Mouse (Mus musculus): ENCODE measurements around the gene Cd53. TPM values are rescaled to one million over a fixed set of nuclear protein-coding genes. Genes with fewer than 3 reads are reported as not detected.

The Cd53 gene
- polyA plus RNA-seq (2011; ENCODE audit: insufficient read length, low read depth, missing spikeins): 1.9 and 2.9 TPM in 2 replicates

DNA sequence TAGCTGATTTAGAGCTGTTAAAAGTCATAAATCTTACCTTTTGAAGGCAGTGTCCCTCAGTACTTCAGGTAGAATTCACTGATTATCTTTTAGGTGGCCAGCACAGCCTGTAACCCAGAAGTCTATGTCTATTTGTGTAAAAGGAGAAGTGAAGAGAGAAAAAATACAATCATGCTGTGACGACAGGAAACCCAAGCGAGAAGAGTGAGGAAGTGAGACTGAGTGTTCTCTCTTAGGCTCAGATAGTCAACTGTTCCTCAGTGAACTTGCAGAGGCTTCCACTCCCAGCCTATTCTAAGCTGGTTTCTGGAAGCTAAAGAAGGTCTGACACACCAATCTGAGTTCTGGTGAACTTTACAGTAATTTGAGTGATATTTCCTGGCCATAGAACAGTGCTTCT lies at the start of gene Cd53:
Gene Cd53 (minus strand): TSS at position 220 of the 400 bp plus-strand sequence.
- Histone ChIP-seq H3K27ac (ENCODE audit: insufficient read depth, low read length) (peak within 1 kb of the TSS; percentile 78; the same call in 1 of the 2 replicates), H3K4me3 (ENCODE audit: insufficient read depth, low read length) (no peak within 1 kb of the TSS), H3K4me1 (ENCODE audit: control insufficient read depth, insufficient read depth, low read length) (no peaks in the 10 kb centered on the region)
- TF ChIP-seq POLR2A (IDR thresholded peaks at IDR 0.05; ENCODE audit: low read depth, low read length) (no peak), CTCF (IDR thresholded peaks at IDR 0.05; ENCODE audit: borderline replicate concordance, insufficient read depth, low read length) (no peak)

GRCm38 (mm10) chr3:106832107-106832506 lies 42.2 kb upstream of the Cd53 start:
- TF ChIP-seq CTCF (IDR thresholded peaks at IDR 0.05; ENCODE audit: borderline replicate concordance, insufficient read depth, low read length) (no peak), POLR2A (IDR thresholded peaks at IDR 0.05; ENCODE audit: low read depth, low read length) (no peak)
- Histone ChIP-seq H3K27ac (ENCODE audit: insufficient read depth, low read length) (peak overlapping the region; percentile 88), H3K4me1 (ENCODE audit: control insufficient read depth, insufficient read depth, low read length) (no peaks in the 10 kb centered on the region), H3K4me3 (ENCODE audit: insufficient read depth, low read length) (no peak overlapping the region)

DNA sequence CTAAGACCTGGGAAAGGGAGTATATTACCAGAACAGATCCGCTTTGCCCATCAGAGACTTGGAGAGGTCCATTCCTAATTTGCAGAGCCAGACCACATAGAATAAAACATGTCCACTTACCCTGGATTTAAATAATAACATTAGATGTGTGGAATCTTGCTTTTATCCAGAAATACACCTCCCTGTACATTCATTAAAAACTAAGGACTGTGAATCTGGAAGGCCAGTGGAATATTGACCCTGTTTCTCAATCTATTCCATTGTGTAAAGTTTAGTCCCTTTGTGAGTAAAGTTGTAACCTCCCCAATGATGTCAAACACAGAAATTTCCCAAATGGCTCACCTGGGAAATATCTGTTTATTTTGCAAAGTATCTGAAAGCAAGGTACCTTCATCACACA lies 36.2 kb upstream of the Cd53 start, which contains the start of gene Olfr266:
Gene Olfr266 (minus strand): TSS at position 101 of the 400 bp plus-strand sequence.
- Histone ChIP-seq H3K4me1 (ENCODE audit: control insufficient read depth, insufficient read depth, low read length) (no peaks in the 10 kb centered on the region), H3K27ac (ENCODE audit: insufficient read depth, low read length) (no peak within 1 kb of the TSS), H3K4me3 (ENCODE audit: insufficient read depth, low read length) (no peak within 1 kb of the TSS)
- TF ChIP-seq CTCF (IDR thresholded peaks at IDR 0.05; ENCODE audit: borderline replicate concordance, insufficient read depth, low read length): no peak
- TF ChIP-seq POLR2A (IDR thresholded peaks at IDR 0.05; ENCODE audit: low read depth, low read length): no peak

DNA sequence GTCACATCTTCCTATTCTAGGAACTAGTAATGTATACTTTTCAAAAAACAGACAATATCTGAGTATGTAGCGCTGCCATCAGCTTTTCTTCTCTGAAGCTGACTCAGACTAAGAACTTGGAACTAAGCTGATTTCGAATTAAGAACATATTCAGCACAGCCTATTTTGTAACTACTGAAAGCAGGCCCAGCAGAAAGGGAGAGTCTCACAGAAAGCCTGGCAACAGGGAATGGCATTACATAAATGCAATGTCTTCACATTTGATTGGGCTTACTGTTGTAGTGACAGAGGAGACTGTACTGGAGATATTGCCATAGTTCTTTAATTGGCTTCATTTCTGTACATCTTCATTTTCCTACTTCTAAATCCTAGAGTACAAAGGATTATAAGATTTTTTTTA lies 27.7 kb upstream of the Cd53 start:
- Histone ChIP-seq H3K27ac (ENCODE audit: insufficient read depth, low read length) (no peak overlapping the region), H3K4me1 (ENCODE audit: control insufficient read depth, insufficient read depth, low read length) (no peaks in the 10 kb centered on the region), H3K4me3 (ENCODE audit: insufficient read depth, low read length) (no peak overlapping the region)
- TF ChIP-seq POLR2A (IDR thresholded peaks at IDR 0.05; ENCODE audit: low read depth, low read length) (no peak), CTCF (IDR thresholded peaks at IDR 0.05; ENCODE audit: borderline replicate concordance, insufficient read depth, low read length) (no peak)

DNA sequence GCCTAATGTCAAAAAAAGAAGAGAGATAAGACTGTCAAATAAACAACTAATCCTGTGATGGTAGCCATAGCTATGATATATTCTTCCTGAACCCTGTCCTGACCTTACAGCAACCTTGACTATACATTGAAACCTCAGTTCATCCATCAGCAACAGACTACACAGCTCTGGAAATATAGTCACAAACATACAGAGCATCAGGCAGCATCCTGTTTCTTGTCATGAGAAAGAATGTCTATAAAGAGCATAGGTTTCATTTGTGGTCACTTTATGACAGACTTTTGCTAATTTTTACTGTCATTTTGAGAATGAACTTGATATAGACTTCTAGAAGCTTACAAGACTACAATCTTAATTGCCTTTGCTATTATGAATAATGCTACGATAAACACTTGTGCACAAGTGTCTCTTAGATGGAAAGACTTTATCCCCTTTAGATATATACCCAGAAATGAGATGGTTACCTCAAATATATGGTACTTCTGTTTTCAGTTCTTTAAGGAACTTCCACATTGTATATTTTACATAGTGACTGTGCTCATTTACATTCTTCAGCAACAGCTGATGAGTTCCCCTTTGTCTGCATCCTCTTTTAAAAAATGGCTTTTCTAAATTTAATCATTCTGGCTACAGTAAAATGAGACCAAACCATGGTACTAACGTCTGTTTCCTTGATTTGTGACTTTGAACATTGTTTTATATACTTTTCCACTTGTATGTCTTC lies 19.2 kb upstream of the Cd53 start:
- H3K27ac ChIP-seq (ENCODE audit: insufficient read depth, low read length): no peak overlapping the region
- TF ChIP-seq CTCF (IDR thresholded peaks at IDR 0.05; ENCODE audit: borderline replicate concordance, insufficient read depth, low read length) (no peak), POLR2A (IDR thresholded peaks at IDR 0.05; ENCODE audit: low read depth, low read length) (no peak)

GRCm38 (mm10) chr3:106798079-106798478 lies 8.1 kb upstream of the Cd53 start:
- H3K4me3 ChIP-seq (ENCODE audit: insufficient read depth, low read length): no peak overlapping the region
- TF ChIP-seq CTCF (IDR thresholded peaks at IDR 0.05; ENCODE audit: borderline replicate concordance, insufficient read depth, low read length) (no peak), POLR2A (IDR thresholded peaks at IDR 0.05; ENCODE audit: low read depth, low read length) (no peak)
- H3K4me1 ChIP-seq (ENCODE audit: control insufficient read depth, insufficient read depth, low read length): no peaks in the 10 kb centered on the region
- H3K27ac ChIP-seq (ENCODE audit: insufficient read depth, low read length): no peak overlapping the region

More for the DNA sequence above, 19.2 kb upstream of the Cd53 start:
- Histone ChIP-seq H3K4me3 (ENCODE audit: insufficient read depth, low read length) (no peak overlapping the region), H3K4me1 (ENCODE audit: control insufficient read depth, insufficient read depth, low read length) (no peaks in the 10 kb centered on the region)

DNA sequence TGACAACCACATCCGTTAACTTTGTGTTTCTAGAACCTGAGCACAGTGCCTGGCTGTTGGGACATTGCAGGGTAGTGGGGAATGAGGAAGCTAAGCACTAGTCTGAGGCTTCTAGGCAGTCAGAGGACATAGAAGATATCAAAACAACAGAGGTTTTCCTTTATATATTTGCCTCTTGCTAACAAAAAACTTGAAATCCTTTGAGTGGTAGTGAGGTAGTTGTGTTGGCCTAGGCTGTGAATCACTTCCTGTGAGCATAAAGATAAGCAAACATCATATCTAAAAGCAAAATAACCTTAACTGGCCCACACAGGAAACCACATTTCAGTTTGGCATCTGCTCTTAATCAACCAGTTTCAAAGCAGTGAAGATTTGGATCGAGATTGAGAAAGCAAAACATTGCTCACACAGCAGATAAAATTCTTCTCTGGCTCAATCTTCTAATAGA lies 1.5 kb downstream of the Cd53 start:
- TF ChIP-seq CTCF (IDR thresholded peaks at IDR 0.05; ENCODE audit: borderline replicate concordance, insufficient read depth, low read length) (no peak), POLR2A (IDR thresholded peaks at IDR 0.05; ENCODE audit: low read depth, low read length) (no peak)

DNA sequence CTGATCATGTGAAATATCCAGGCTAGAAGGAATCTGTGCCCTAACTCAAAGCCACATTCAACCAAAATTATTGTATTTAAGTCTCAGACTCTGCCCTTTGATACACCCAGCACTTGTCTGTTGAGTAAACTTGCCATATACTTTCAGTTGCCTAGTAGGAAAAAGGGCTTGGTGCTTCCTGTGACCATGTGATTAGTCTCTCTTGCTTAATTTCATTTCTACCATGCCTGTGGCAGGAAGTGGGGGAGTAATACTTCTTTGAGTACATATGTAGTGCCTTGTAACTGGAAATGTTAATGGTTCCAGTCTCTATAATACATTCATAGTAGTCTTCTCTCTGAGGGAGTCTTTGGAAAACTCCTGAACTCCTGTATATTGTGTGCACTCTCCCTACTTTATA lies 2.0 kb downstream of the Cd53 start:
- Histone ChIP-seq H3K27ac (ENCODE audit: insufficient read depth, low read length) (peak overlapping the region; percentile 92), H3K4me1 (ENCODE audit: control insufficient read depth, insufficient read depth, low read length) (no peaks in the 10 kb centered on the region), H3K4me3 (ENCODE audit: insufficient read depth, low read length) (no peak overlapping the region)
- TF ChIP-seq POLR2A (IDR thresholded peaks at IDR 0.05; ENCODE audit: low read depth, low read length): no peak
- TF ChIP-seq CTCF (IDR thresholded peaks at IDR 0.05; ENCODE audit: borderline replicate concordance, insufficient read depth, low read length): no peak

More for the DNA sequence above, 1.5 kb downstream of the Cd53 start:
- peak overlapping the region; percentile 92 for H3K27ac ChIP-seq (ENCODE audit: insufficient read depth, low read length)
- no peaks in the 10 kb centered on the region for H3K4me1 ChIP-seq (ENCODE audit: control insufficient read depth, insufficient read depth, low read length)
- H3K4me3 ChIP-seq (ENCODE audit: insufficient read depth, low read length): no peak overlapping the region

- peak overlapping the region; percentile 34; the same call in 1 of the 2 replicates for H3K27ac ChIP-seq (ENCODE audit: insufficient read depth, low read length)
- no peak overlapping the region for H3K4me3 ChIP-seq (ENCODE audit: insufficient read depth, low read length)
- H3K4me1 ChIP-seq (ENCODE audit: control insufficient read depth, insufficient read depth, low read length): no peaks in the 10 kb centered on the region
- TF ChIP-seq POLR2A (IDR thresholded peaks at IDR 0.05; ENCODE audit: low read depth, low read length) (no peak), CTCF (IDR thresholded peaks at IDR 0.05; ENCODE audit: borderline replicate concordance, insufficient read depth, low read length) (no peak)
Observed at GRCm38 (mm10) chr3:106785130-106785529, 4.8 kb downstream of the Cd53 start.

DNA sequence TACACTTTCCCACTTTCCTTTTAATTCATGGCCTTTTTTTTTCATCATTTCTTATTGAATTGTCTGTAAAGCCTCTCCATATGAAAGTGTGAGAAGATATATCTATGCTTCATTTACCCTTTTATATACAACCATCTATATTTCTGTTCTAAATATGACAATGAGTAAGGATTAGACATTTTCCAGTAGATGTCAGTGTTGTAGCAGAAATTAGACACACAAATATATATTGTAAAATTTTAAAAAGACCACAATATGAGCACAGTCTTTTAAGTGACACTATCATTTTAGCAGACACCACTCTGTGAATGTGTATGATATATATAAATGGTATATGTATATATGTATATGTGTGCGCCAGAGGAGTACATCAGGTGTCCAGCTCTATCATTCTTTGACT lies 18.1 kb downstream of the Cd53 start:
- TF ChIP-seq CTCF (IDR thresholded peaks at IDR 0.05; ENCODE audit: borderline replicate concordance, insufficient read depth, low read length): no peak
- TF ChIP-seq POLR2A (IDR thresholded peaks at IDR 0.05; ENCODE audit: low read depth, low read length): no peak
- Histone ChIP-seq H3K27ac (ENCODE audit: insufficient read depth, low read length) (no peak overlapping the region), H3K4me3 (ENCODE audit: insufficient read depth, low read length) (no peak overlapping the region), H3K4me1 (ENCODE audit: control insufficient read depth, insufficient read depth, low read length) (no peaks in the 10 kb centered on the region)

Measured in embryonic fibroblast, embryonic 13.5 days (primary cell).